Comparison of ENCODE assay signal across 8 mouse cellular contexts in genomic region chr17:28244714-28245113, GRCm38 (mm10). TPM values are rescaled to one million over a fixed set of nuclear protein-coding genes. Genes with fewer than 3 reads are reported as not detected.
DNase-seq lines count a peak whose midpoint lies in the region; ATAC-seq and TF ChIP-seq lines count a peak whose summit lies in the region.

No protein-coding gene starts in this region.

- no peak for DNase-seq in cerebellum, adult 11 months
- DNase-seq in lung, embryonic 14.5 days, result peak; percentile 47
- no peak for DNase-seq in lung, adult 2 months
- DNase-seq in hindbrain, postnatal 0 days (ENCODE audit: low spot score), result peak; percentile 83
- no peak for DNase-seq in spleen, adult 12 weeks (ENCODE audit: low spot score)
- DNase-seq in kidney, adult 9 months, result no peak

- peaks cover 15% of the 10 kb centered on the region for H3K36me3 ChIP-seq in lung, embryonic 14.5 days (ENCODE audit: insufficient read depth)
- no peaks in the 10 kb centered on the region for H3K36me3 ChIP-seq in hindbrain, postnatal 0 days (ENCODE audit: insufficient read depth, low read length)
- 0 out of 2 replicates have a peak, but pooled peaks cover 4% of the 10 kb centered on the region for H3K36me3 ChIP-seq in neural tube, embryonic 13.5 days

- peak overlapping the region; percentile 29; the same call in 1 of the 2 replicates for H3K9ac ChIP-seq in lung, embryonic 14.5 days
- H3K9ac ChIP-seq in hindbrain, postnatal 0 days (replicated peaks; ENCODE audit: low read length), result no peak overlapping the region; the same call in 1 of the 2 replicates
- no peak overlapping the region for H3K9ac ChIP-seq in neural tube, embryonic 13.5 days

- no peaks in the 10 kb centered on the region for H3K27me3 ChIP-seq in lung, embryonic 14.5 days (ENCODE audit: insufficient read depth, low read length)
- no peaks in the 10 kb centered on the region for H3K27me3 ChIP-seq in hindbrain, postnatal 0 days (ENCODE audit: insufficient read depth, low read length)
- H3K27me3 ChIP-seq in neural tube, embryonic 13.5 days, result no peaks in the 10 kb centered on the region

- ATAC-seq in cerebellum, adult (ENCODE audit: insufficient number of reproducible peaks, low FRiP score, low TSS enrichment), result 0 out of 2 replicates have a peak, but pooled peaks have one; percentile 40
- ATAC-seq in lung, embryonic 14.5 days (ENCODE audit: insufficient read depth), result no peak
- ATAC-seq in hindbrain, postnatal 0 days, result peak; percentile 92
- ATAC-seq in neural tube, embryonic 13.5 days (ENCODE audit: low read depth), result peak; percentile 85

- no peak for TF ChIP-seq CTCF in lung, embryonic 14.5 days (IDR thresholded peaks at IDR 0.05; ENCODE audit: low read depth)
- no peak for TF ChIP-seq CTCF in lung, adult 2 months (IDR thresholded peaks at IDR 0.05; ENCODE audit: insufficient read depth, low read length)
- no peak for TF ChIP-seq CTCF in hindbrain, postnatal 0 days (IDR thresholded peaks at IDR 0.05; ENCODE audit: low read depth)

- WGBS in lung, embryonic 14.5 days, result 27% methylated on average over 6 of the region's 6 CpGs
- WGBS in lung, adult 2 months, result 59% methylated on average over 6 of the region's 6 CpGs
- 21% methylated on average over 6 of the region's 6 CpGs for WGBS in hindbrain, postnatal 0 days
- WGBS in neural tube, embryonic 13.5 days, result 33% methylated on average over 6 of the region's 6 CpGs

- H3K4me3 ChIP-seq in lung, embryonic 14.5 days (ENCODE audit: low read depth, low read length), result no peak overlapping the region
- no peak overlapping the region for H3K4me3 ChIP-seq in lung, adult 2 months (replicated peaks; ENCODE audit: extremely low read depth, low read depth, low read length)
- no peak overlapping the region for H3K4me3 ChIP-seq in hindbrain, postnatal 0 days (ENCODE audit: low read length)
- H3K4me3 ChIP-seq in neural tube, embryonic 13.5 days, result no peak overlapping the region

- peaks cover 6% of the 10 kb centered on the region; the same call in 1 of the 2 replicates for H3K4me1 ChIP-seq in lung, embryonic 14.5 days (ENCODE audit: insufficient read depth)
- peaks cover 11% of the 10 kb centered on the region for H3K4me1 ChIP-seq in lung, adult 2 months (ENCODE audit: control insufficient read depth, insufficient read depth, low read length)
- no peaks in the 10 kb centered on the region; the same call in 1 of the 2 replicates for H3K4me1 ChIP-seq in hindbrain, postnatal 0 days (ENCODE audit: insufficient read depth, low read length)
- peaks cover 53% of the 10 kb centered on the region for H3K4me1 ChIP-seq in neural tube, embryonic 13.5 days (replicated peaks)

- peak overlapping the region; percentile 54; the same call in 1 of the 2 replicates for H3K27ac ChIP-seq in lung, embryonic 14.5 days (ENCODE audit: low read depth)
- H3K27ac ChIP-seq in hindbrain, postnatal 0 days, result peak overlapping the region; percentile 73; the same call in 1 of the 2 replicates
- H3K27ac ChIP-seq in neural tube, embryonic 13.5 days (replicated peaks), result peak overlapping the region; percentile 83

- TF ChIP-seq POLR2A in lung, adult 2 months (IDR thresholded peaks at IDR 0.05; ENCODE audit: borderline replicate concordance, extremely low read depth, low read depth, low read length), result no peak

- no peaks in the 10 kb centered on the region for H3K9me3 ChIP-seq in lung, embryonic 14.5 days (ENCODE audit: low read depth, low read length)
- H3K9me3 ChIP-seq in hindbrain, postnatal 0 days (ENCODE audit: low read length), result no peaks in the 10 kb centered on the region
- H3K9me3 ChIP-seq in neural tube, embryonic 13.5 days, result no peaks in the 10 kb centered on the region

- H3K4me2 ChIP-seq in lung, embryonic 14.5 days, result no peak overlapping the region
- no peak overlapping the region for H3K4me2 ChIP-seq in hindbrain, postnatal 0 days (ENCODE audit: low read depth, low read length)
- H3K4me2 ChIP-seq in neural tube, embryonic 13.5 days, result no peak overlapping the region

RNA-seq across cellular contexts. Expression of gene Ppard, which starts 12.2 kb away (rescaled TPM):
- 1.8 and 2.8 TPM in 2 replicates for polyA plus RNA-seq in lung, embryonic 14.5 days (2014; fragmentation: Nextera tagmentation; extraction: Ambion mirVana)
- 33.3 and 41.7 TPM in 2 replicates for polyA plus RNA-seq in lung, adult 2 months (2012; rRNA removed)
- total RNA-seq in hindbrain, postnatal 0 days (2014; rRNA removed), result 16.4 and 16.6 TPM in 2 replicates
- 1.4 and 1.7 TPM in 2 replicates for polyA plus RNA-seq in hindbrain, postnatal 0 days (2015; fragmentation: Nextera tagmentation; extraction: Ambion mirVana)
- 1.4 and 2.6 TPM in 2 replicates for polyA plus RNA-seq in neural tube, embryonic 13.5 days (2015; fragmentation: Nextera tagmentation; extraction: Ambion mirVana)

RNA-seq across cellular contexts. Expression of gene Def6, which starts 37.1 kb away (rescaled TPM):
- polyA plus RNA-seq in lung, embryonic 14.5 days (2014; fragmentation: Nextera tagmentation; extraction: Ambion mirVana), result 2.4 and 2.7 TPM in 2 replicates
- polyA plus RNA-seq in lung, adult 2 months (2012; rRNA removed), result 15.2 and 22.0 TPM in 2 replicates
- 5.4 and 13.0 TPM in 2 replicates for total RNA-seq in hindbrain, postnatal 0 days (2014; rRNA removed)
- polyA plus RNA-seq in hindbrain, postnatal 0 days (2015; fragmentation: Nextera tagmentation; extraction: Ambion mirVana), result 7.8 and 9.9 TPM in 2 replicates
- 5.6 TPM in 2 replicates for polyA plus RNA-seq in neural tube, embryonic 13.5 days (2015; fragmentation: Nextera tagmentation; extraction: Ambion mirVana)

Comparison
In these comparisons a context has a peak if more than half of its experiments do, and no peak if none do; other contexts are left out.
1. DNase-seq: peak in lung, embryonic 14.5 days (single experiment) and hindbrain, postnatal 0 days (single experiment); none in cerebellum, adult 11 months (single experiment), lung, adult 2 months (single experiment), spleen, adult 12 weeks (single experiment) and kidney, adult 9 months (single experiment).
2. Peak in every context shown above with its lines, with median percentiles within 50 percentile points of each other: H3K27ac ChIP-seq.